Mouse (Mus musculus): ENCODE measurements at regions not wholly inside any gene's neighbourhood (a gene's known extent, or its start where the extent isn't known, plus 50 kb on each side); places are given as distances from the start of the nearest gene placed in this dataset.
A peak's percentile ranks its signal among the peaks of the same experiment; 100 is the strongest.

DNA sequence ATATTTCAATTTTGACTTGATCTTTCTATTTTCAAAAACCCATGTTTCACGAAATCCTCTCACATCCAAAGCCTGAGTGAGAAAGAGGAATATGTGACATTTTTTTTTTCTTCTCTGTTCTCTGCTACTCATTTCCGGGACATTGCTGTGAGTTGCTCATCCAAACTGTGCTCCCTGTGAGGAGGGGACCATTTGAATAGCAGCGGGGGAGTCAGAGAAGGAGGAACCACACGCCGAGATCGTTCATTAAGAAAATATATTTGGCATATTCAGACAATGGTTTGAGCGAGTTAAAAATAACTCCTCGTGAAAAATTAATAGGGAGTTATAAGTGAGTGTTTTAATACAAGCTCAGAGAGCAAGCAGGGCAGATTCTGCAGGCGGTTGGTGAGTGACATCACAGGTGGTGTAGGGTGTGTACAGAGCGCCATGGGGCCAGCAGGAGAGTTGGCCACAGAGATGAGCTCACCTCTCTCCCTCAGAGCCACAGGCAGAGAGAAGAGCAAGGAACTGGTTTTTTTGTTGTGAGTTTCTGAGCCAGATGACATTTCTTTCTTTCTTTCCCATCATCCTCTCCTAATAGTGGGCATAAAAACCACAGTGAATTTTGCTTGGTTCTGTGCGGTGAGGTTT is 54.4 kb upstream of the Calcoco1 start:
- DNase-seq (ENCODE audit: low spot score in 2 of 2) = no peak

DNA sequence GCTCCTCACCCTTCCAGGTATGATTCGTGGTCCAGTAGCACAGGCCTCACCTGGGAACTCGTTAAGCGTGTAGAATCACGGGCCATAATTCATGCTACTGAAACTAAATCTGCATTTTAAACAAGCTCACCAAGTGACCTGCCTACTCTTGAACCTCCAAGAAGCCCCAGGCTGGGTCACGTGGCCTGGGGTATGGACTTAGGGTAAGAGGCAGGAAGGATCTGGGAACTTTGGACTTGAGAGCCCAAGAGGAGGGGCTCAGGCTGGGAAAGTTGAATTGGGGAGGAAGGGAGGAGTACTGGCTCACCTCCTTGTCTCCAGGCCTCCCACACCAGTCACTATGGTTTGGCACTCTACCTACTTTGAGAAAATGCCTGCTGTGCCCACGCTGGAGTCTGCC is 58.6 kb upstream of the Calcoco1 start:
- no peak for DNase-seq (ENCODE audit: low spot score in 2 of 2)

- DNase-seq (ENCODE audit: low spot score in 2 of 2) = no peak
Observed at GRCm38 (mm10) chr15:102782988-102783799, 61.2 kb upstream of the Calcoco1 start.

GRCm38 (mm10) chr15:102785055-102785820 is 63.3 kb upstream of the Calcoco1 start:
- DNase-seq (ENCODE audit: low spot score in 2 of 2) = peak in 1 of 2 experiments; percentile 5

DNA sequence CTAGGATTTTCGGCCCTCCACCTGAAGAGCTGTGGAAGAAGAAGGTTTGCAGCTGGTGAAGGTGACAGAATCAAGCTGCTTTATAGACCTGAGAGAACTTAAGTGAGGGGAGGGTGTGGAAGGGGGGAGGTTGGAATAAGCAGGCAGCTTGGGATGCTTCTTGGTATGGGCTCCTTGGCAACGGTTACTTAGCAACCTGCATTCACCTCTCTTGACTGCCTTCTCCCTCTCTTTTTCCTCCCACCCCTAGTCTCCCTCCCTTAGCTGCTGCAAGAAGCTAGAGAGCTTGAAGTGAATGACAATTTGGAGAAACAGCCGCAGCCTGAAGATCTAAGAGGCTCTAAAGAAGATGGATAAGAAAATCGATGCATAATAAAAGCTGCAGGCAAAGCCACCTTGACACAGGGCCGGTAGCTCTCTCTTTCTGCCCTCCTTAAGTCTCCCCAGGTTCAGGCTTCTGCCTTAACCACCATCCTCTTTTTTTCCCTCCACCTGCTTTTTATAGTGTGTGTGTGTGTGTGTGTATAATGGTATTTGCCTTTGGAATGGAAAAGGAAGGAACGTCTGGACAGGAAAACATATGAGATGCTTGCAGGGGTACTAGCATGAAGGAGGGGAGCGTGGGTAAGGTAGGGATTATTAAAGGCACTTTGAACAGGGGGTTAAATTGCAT is 67.0 kb upstream of the Calcoco1 start:
- DNase-seq (ENCODE audit: low spot score in 2 of 2) = no peak

DNA sequence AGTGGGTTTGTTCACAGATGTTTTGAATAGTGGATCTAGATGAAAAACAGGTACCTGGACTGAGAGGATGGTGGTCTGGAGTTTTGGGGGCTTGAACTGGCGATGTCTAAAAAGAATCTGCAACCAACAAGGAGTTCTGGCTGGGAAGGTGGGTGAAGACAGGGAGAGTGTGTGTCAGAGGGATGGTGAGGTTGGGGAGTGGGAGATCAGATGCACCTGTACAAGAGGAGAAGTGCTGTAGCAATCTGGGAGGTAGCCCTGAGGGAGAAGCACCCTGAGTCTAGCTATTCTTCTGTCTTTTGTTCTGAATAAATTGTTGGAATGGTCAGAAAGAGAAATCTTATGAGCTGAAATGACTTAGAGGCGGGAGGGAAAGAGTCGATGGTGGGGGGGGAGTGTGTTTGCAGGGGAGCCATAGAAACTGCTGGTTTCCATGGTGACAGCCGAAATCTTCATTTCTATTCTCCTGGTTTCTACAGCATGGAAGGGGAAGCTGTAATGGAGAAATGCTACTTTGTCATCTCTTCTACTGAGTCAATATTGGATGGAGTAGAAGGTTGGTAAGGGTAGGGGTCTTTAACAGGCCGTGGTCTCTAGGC is 75.1 kb upstream of the Calcoco1 start:
- DNase-seq (ENCODE audit: low spot score in 2 of 2) = no peak

DNA sequence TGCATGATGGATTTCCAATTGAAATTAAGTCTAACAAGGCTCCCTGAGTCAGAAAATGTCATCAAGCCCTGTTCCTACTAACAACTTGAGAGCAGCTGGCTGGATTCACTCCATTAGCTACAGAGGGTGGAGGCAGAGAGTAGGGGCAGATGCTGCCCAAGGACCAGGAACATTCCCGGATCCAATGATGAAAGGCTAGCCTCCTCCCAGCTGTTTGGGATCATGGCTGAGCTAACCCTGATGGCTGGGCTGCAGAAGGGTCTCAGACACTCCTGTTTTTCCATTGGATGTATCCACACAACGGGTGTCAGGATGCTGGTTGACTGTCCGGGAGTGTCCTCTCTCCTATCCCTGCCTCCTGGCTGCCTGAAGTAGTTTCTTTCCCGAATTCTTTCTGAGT is 78.1 kb upstream of the Calcoco1 start:
- DNase-seq (ENCODE audit: low spot score in 2 of 2) = no peak

- DNase-seq (ENCODE audit: low spot score in 2 of 2) = no peak
Observed at GRCm38 (mm10) chr15:102802265-102802813, 80.4 kb upstream of the Calcoco1 start.

DNA sequence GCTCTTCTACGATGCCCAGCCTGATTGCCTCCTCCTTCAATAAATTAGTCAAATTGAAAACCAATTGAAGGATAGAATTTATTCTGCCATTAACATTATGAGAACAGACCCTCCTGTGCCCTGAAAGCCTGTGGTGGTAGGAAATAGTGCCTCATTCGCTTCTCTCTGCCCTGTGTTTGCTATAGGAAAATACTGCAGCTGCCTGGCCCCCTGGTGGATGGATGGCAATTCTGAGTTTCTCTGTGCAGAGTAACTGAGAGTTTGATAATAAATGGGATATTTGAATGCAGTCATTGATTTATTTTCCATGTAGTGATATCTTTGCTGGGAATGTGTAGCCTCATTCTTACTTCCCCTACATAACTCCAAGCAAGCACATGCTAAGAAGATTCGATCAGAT is 85.4 kb upstream of the Calcoco1 start:
- DNase-seq (ENCODE audit: low spot score in 2 of 2) = no peak

DNA sequence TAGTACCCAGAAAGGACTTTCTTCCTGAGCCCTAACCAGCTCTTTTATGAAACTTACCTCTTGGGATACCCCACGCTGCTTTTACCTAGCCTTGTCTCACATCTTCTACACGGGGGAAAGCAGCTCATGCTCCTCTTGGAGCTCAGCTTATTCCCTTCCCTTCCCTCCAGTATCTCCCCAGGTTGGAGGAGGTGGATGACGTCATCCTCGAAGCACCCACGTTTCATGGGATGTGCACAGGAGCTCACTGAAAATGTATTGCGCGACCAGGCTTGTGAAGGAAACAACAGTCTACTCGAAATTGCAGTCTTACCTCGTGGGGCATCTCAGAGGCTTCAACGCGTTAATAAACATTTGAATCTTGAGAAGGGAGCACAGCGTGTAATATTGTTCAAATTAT is 97.2 kb upstream of the Calcoco1 start:
- no peak for DNase-seq (ENCODE audit: low spot score in 2 of 2)

- DNase-seq (ENCODE audit: low spot score in 2 of 2) = peak; percentile 1 to 7
Observed at GRCm38 (mm10) chr15:102839688-102840087, 81.2 kb upstream of the Hoxc13 start.

- DNase-seq (ENCODE audit: low spot score in 2 of 2) = no peak
Observed at GRCm38 (mm10) chr15:102862374-102862773, 58.5 kb upstream of the Hoxc13 start.

- DNase-seq (ENCODE audit: low spot score in 2 of 2) = no peak
Observed at GRCm38 (mm10) chr15:102866788-102867187, 54.1 kb upstream of the Hoxc13 start.

Measured in heart, adult 9 months (tissue).